Mouse (Mus musculus): ENCODE results near the gene Defa30. TPM values are rescaled to one million over a fixed set of nuclear protein-coding genes. Genes with fewer than 3 reads are reported as not detected.
"Not testable (repeated sequence)": the region's sequence is repeated elsewhere in the genome, so short reads cannot be mapped to it uniquely, and the experiment has no call there.

Defa30 gene
- total RNA-seq (2021), result not detected
- long read RNA-seq, experiment 1, result 0 reads
- long read RNA-seq, experiment 2, result 0 reads

DNA sequence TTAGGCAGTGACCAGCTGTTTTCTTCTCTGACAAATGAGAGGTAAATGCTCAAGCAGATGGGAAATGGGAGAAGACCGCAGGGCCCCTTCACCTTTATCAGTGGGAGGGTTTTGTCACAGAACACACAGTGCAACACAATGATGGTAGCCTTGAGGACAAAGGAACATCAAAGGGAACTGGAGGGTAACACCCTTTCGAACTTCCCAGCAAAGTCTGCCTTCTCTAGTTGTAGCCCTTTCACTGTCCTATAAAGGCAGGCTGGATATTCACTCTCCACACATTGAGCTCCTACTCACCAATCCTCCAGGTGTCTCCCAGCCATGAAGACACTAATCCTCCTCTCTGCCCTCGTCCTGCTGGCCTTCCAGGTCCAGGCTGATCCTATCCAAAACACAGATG, at the start of gene Defa30:
TSS of gene Defa30 (plus strand) at position 301 of the 400 bp plus-strand sequence.
- DNase-seq (ENCODE audit: low spot score in 2 of 2), result not testable (repeated sequence)

DNA sequence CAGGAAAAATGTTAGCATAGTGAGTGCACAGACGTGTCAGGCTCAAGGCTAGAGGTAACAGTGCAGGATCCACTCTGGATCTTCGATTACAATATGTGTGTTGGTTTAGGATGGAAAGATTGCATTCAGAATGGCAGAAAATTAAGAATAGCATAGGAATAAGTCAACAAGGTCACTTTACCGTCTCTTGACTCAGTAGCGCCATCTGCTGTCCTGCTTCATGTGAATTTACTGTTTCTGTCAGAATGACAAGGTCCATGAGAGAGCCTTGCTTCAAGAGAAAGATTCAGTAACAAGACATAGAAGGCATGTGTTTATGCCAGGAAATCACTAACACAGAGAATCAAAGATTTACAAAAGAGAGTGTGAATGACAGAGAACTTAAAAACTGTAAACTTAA, 41.3 kb upstream of the Defa30 start:
- DNase-seq (ENCODE audit: low spot score in 2 of 2), result no peak

DNA sequence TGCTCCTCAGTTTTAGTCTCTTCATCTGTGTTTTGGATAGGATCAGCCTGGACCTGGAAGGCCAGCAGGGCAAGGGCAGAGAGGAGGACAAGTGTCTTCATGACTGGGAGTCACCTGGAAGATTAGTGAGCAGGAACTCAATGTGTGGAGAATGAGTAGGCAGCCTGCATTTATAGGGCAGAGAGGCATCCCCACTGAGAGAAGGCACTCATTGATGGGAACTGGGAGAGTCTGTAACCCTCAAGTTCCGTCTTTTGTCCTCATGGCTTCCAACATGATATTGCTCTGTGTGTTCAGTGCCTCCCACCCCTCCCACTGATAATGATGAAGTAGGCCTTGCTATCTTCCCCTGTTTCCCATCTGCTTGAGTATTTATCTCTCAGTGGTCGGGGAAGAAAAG, 38.5 kb upstream of the Defa30 start, which contains the start of gene Gm14851:
TSS of gene Gm14851 (minus strand) at position 101 of the 400 bp plus-strand sequence.
- not testable (repeated sequence) for DNase-seq (ENCODE audit: low spot score in 2 of 2)

DNA sequence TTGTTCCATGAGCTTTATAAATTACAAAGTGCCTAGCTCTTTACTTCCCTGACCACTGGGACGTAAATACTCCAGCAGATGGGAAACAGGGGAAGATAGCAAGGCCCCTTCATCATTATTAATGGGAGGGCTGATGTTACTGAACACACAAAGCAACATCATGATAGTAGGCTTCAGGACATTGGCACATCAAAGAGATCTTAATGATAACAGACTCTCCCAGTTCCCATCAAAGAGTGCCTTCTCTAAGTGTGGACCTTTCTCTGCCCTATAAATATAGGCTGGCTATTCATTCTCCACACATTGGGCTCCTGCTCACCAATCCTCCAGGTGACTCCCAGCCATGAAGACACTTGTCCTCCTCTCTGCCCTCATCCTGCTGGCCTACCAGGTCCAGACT, 27.5 kb downstream of the Defa30 start, which contains the start of gene Defa22:
TSS of gene Defa22 (plus strand) at position 301 of the 400 bp plus-strand sequence.
- not testable (repeated sequence) for DNase-seq (ENCODE audit: low spot score in 2 of 2)

Other genes starting within 250 kb of the Defa30 start
- not detected for gene Defb33, start 242.0 kb upstream of the Defa30 start, total RNA-seq (2021)
- gene Gm15056, start 232.0 kb upstream of the Defa30 start, total RNA-seq (2021), result not detected
- gene Gm6040, start 212.6 kb upstream of the Defa30 start, total RNA-seq (2021), result not detected
- gene AY761185, start 189.9 kb upstream of the Defa30 start, total RNA-seq (2021), result not detected
- not detected for gene Defa21, start 109.1 kb upstream of the Defa30 start, total RNA-seq (2021)
- gene Defa23, start 79.6 kb upstream of the Defa30 start, total RNA-seq (2021), result not detected
- gene Defa35, start 69.6 kb upstream of the Defa30 start, total RNA-seq (2021), result not detected
- gene Defa25, start 50.2 kb upstream of the Defa30 start, total RNA-seq (2021), result not detected
- gene Gm14851, start 38.6 kb upstream of the Defa30 start, total RNA-seq (2021), result not detected
- not detected for gene Defa22, start 27.6 kb downstream of the Defa30 start, total RNA-seq (2021)
- gene Defa31, start 57.0 kb downstream of the Defa30 start, total RNA-seq (2021), result not detected
- not detected for gene Gm15293, start 66.9 kb downstream of the Defa30 start, total RNA-seq (2021)
- not detected for gene Gm15292, start 115.1 kb downstream of the Defa30 start, total RNA-seq (2021)
- not detected for gene Defa27, start 180.9 kb downstream of the Defa30 start, total RNA-seq (2021)
- gene Defa29, start 192.4 kb downstream of the Defa30 start, total RNA-seq (2021), result not detected
- not detected for gene Defa2, start 243.9 kb downstream of the Defa30 start, total RNA-seq (2021)